Mouse (Mus musculus) olfactory bulb, adult 2 months (tissue): ENCODE measurements around the gene Olfr976. TPM values are rescaled to one million over a fixed set of nuclear protein-coding genes. Genes with fewer than 3 reads are reported as not detected.
"Not testable (repeated sequence)": the region's sequence is repeated elsewhere in the genome, so short reads cannot be mapped to it uniquely, and the experiment has no call there.

Source experiments
- H3K27ac ChIP-seq: fragments of 200-500 bp; 2 replicates; pipeline ENCODE4 v1.5.1; 2012; ENCODE audit warnings: low read depth, low read length; ENCODE audit not compliant: insufficient read depth
- H3K4me1 ChIP-seq: fragments of 200-500 bp; 2 replicates; pipeline ENCODE4 v1.6.1; 2012; ENCODE audit warnings: low read length; ENCODE audit not compliant: control insufficient read depth, insufficient read depth
- H3K4me3 ChIP-seq: fragments of 200-500 bp; 2 replicates; pipeline ENCODE4 v1.5.1; 2012; ENCODE audit warnings: mild to moderate bottlenecking, low read depth, low read length, moderate library complexity; ENCODE audit not compliant: insufficient read depth
- CTCF ChIP-seq: fragments of 200-500 bp; IDR thresholded peaks from 2 replicates; pipeline ENCODE4 v1.5.1; 2012; ENCODE audit warnings: low read depth, mild to moderate bottlenecking, low read length, moderate library complexity; ENCODE audit not compliant: insufficient read depth
- POLR2A ChIP-seq: fragments of 200-500 bp; IDR thresholded peaks from 2 replicates; pipeline ENCODE4 v1.6.1; 2012; ENCODE audit warnings: mild to moderate bottlenecking, low read depth, low read length, moderate library complexity; ENCODE audit not compliant: insufficient read depth
- WGBS: fragments of 180-500 bp; shearing (Covaris S2); methylation state at CpG from one replicate; pipeline ENCODE4 v1.1.7; 2018; 5-methylcytosine and 5-hydroxymethylcytosine counted together
- polyA plus RNA-seq: library from polyadenylated mRNA; stranded (reverse); fragments of >200 nt; gene quantifications from 2 replicates; pipeline ENCODE4 v1.2.4, GENCODE M21; 2012; ENCODE audit warnings: low replicate concordance; ENCODE audit not compliant: missing spikeins, insufficient read depth, insufficient read length

The Olfr976 gene
- not detected in 2 replicates for polyA plus RNA-seq

GRCm38 (mm10) chr9:39961033-39961432, at the start of gene Olfr976:
Gene Olfr976, minus strand, starts transcription at chr9:39961133.
- not testable (repeated sequence) for H3K4me1 ChIP-seq, H3K27ac ChIP-seq, H3K4me3 ChIP-seq
- WGBS = 88% methylated on average over 8 of the region's 9 CpGs

DNA sequence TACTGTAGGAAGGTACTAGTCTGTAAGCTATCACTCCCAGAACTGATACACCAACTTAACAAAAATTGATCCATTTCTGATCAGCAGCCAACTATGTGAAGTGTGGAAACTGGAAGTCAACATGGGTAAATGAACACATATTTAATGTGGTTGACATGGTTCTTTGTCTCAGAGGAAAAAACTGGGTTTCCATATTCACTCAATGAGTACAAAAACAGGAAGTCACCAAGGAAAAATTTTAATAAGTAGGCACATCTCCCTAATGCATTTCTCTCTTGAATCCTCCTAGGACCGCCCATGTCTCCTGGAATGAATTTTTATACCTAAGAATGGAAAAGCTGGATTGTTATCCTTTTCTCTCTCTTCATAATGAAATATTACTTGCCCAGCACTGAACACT, 48.5 kb upstream of the Olfr976 start, which contains the start of gene Olfr980:
Gene Olfr980, minus strand, starts transcription at position 101 of the 400 bp plus-strand sequence.
- WGBS = 86% methylated on average over 1 of the region's 1 CpGs
- Histone ChIP-seq H3K27ac (no peak within 1 kb of the TSS), H3K4me1 (no peaks in the 10 kb centered on the region), H3K4me3 (no peak within 1 kb of the TSS)
- TF ChIP-seq CTCF (no peak), POLR2A (no peak)

DNA sequence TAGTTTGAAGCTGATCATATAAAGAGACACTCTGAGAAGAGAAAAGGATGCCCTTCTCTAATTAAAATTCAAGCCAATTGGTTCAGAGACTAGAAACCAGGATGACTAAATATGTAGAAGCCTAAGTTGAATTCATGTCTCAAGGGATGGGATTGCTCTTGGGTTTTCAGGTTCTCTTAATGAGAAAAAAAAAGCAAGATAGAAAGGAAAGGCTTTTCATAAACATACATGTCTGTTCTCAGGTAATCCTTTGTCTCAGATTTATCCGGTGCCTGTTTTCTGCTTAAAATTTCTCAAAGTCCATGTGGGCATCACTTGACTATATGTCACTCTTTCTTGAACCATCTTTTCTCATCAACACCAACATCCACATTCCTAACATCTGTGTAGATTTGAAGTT, 42.4 kb upstream of the Olfr976 start, which contains the start of gene Olfr979:
Gene Olfr979, minus strand, starts transcription at position 101 of the 400 bp plus-strand sequence.
- 98% methylated on average over 1 of the region's 1 CpGs for WGBS
- Histone ChIP-seq H3K4me1 (no peaks in the 10 kb centered on the region), H3K4me3 (no peak within 1 kb of the TSS), H3K27ac (no peak within 1 kb of the TSS)
- TF ChIP-seq CTCF (no peak), POLR2A (no peak)

DNA sequence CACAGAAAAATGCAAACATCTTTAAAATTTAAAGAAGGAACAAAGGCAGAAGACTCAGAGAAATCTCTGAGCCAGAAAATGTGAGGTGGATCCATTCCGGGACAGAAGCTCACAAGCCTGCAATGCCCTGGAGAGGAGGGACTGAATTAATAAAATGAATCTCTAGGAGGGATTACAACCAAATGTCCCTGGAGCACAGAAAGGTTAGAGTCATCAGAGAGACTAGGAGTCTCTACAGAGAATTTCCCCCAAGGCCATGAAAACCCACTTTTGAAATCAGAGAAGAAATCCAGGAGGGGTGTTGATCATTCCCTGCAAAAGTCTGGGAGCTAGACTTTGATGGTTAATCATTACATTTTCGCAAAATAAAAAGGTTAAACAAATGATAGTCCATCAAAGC, 30.9 kb upstream of the Olfr976 start, which contains the start of gene Olfr978:
Gene Olfr978, plus strand, starts transcription at position 301 of the 400 bp plus-strand sequence.
- H3K27ac ChIP-seq = no peak within 1 kb of the TSS
- H3K4me3 ChIP-seq = no peak within 1 kb of the TSS
- no peak for TF ChIP-seq POLR2A
- no peak for TF ChIP-seq CTCF
- H3K4me1 ChIP-seq = no peaks in the 10 kb centered on the region
- 92% methylated on average over 2 of the region's 2 CpGs for WGBS

DNA sequence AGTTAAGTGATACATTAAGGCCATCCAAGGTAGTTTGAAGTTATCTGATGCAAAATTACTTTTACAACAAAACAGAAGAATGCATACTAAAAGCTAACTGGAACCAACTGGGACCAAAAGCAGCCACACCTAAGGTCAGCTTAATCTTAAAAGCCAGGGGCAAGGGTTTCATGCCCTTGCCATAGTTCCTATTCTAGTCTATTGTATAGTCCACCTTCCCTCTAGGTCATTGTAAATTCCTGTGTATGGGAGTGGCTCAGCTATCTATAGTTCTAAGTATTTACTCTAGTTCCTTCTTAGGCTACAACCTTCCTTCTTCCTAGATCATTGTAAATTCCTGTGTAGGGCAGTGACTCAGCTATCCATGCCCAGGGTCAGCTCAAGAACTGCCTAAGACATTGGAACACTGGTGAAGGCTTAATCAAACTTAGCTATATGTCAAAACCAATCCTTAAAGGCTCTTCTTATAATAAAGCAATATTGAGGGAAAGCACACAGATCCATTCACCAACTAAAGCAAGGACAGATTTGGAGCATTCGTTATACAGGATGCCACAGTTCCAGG, 15.7 kb upstream of the Olfr976 start:
- H3K4me1 ChIP-seq, H3K27ac ChIP-seq, H3K4me3 ChIP-seq: not testable (repeated sequence)
- 97% methylated on average over 1 of the region's 1 CpGs for WGBS

DNA sequence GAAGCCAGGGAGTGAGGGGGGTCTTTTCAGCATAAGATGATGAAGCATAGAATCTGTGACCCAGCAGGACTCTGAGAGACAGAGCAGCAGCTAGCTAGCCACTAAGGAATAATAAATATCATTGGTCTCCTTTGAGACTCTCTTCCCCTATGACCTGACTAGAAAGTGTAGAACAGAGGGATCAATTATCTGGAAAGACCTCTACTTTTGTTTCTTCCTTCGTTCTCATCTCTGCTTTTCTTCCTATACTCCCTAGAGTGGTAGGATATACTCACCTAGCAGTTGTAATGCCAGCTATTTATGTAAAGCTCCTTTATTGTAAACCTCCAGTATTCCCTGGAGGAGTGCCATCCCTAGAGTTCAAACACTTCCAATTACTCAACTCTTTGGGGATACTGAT, 9.0 kb downstream of the Olfr976 start, which contains the start of gene Olfr975:
Gene Olfr975, minus strand, starts transcription at position 101 of the 400 bp plus-strand sequence.
- no peaks in the 10 kb centered on the region for H3K4me1 ChIP-seq
- no peak within 1 kb of the TSS for H3K27ac ChIP-seq
- WGBS = 69% methylated on average over 1 of the region's 1 CpGs
- no peak within 1 kb of the TSS for H3K4me3 ChIP-seq
- TF ChIP-seq CTCF (no peak), POLR2A (no peak)

DNA sequence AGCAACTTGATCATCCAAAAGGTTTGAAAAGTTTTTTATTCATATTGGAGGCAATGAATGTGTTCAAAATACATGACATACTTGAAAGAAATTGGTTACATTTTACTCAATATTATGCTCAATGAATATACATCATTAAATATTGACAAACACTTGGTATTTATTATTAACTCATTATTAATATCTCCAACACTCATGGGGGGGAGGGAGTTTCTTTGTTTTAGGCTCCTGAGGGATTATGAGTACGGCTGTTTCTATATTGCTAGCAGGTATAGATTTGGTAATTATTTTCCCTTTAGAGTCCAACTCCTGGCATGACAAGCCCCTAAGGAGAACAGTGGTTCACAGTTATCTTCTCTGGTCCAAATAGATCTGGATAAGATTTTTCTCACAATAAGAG, 23.7 kb downstream of the Olfr976 start, which contains the start of gene Olfr974:
Gene Olfr974, plus strand, starts transcription at position 301 of the 400 bp plus-strand sequence.
- Histone ChIP-seq H3K4me3 (no peak within 1 kb of the TSS), H3K27ac (no peak within 1 kb of the TSS), H3K4me1 (no peaks in the 10 kb centered on the region)
- no peak for TF ChIP-seq CTCF
- no peak for TF ChIP-seq POLR2A
- WGBS = 92% methylated on average over 1 of the region's 1 CpGs

DNA sequence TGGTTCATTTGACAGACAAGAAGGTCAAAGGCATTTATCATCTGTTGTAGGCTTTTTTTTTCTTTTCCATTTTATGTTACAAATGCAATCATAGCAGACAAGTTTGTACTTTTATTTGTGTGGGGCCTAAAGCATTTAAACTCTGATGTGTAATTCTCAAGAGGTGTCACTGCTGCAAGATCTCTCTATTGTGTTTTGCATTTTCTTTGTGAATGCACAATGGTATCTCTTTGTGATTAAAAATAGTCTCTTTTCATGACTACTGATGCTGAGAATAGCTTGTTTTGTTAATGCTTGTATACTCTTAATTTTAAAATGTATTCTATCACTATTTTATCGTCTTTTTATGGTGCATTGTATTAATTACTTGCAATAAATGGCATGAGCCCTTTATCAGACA, 32.1 kb downstream of the Olfr976 start:
- not testable (repeated sequence) for H3K4me3 ChIP-seq, H3K27ac ChIP-seq, H3K4me1 ChIP-seq
- 37% methylated on average over 1 of the region's 1 CpGs for WGBS

DNA sequence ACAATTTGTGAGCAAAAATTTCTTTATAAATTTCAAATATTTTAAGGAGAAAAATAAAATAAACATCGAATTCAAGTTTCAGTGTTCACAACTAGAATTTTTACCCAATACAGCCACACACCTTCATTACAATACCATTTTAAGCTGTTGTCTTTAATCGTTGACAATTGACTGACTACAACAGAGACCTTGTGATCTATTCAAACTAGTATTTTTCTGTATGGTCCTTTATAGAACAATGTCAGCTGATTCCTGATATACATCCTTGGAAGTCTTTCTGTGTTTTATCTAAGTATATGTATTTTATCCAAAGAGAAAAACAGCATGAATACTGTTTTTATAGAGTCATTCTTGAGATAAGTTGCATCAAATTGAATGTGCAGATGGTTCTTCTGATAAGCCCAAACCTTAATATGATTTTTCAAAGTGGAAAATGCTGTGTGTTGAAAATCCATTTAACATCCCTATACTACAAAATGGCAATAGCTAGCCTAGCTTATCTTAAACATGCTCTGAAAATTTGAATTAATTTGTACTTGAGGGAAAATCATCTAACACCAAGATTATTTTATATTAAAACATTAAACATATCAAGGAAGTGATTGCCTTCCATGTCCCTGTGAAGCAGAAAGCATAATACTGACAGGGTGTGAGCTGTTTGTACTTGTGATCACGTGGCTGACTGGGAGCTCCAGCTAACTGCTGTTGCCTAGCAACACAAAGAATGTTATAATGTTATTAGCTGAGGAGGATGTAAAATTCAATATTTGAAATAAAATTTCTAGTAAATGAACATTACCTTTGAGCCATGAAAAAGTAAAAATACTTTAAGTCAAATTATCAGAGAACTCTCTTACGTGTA, 32.7 kb downstream of the Olfr976 start:
- not testable (repeated sequence) for H3K27ac ChIP-seq, H3K4me3 ChIP-seq, H3K4me1 ChIP-seq
- no CpG with 5 or more reads among the region's 4 CpGs for WGBS
